Mouse (Mus musculus) forebrain, embryonic 10.5 days (tissue): ENCODE measurements around the gene Ecm2. TPM values are rescaled to one million over a fixed set of nuclear protein-coding genes. Genes with fewer than 3 reads are reported as not detected.

Source experiments
- DNase-seq: peaks from one replicate; pipeline ENCODE4 v3.0.0-alpha.2; 2017; ENCODE audit warnings: low spot score; ENCODE audit errors: extremely low spot score
- H3K27ac ChIP-seq: fragments of 300-500 bp; sonication (generic); 2 replicates; pipeline ENCODE4 v1.5.1; 2016; ENCODE audit warnings: mild to moderate bottlenecking
- H3K27me3 ChIP-seq: fragments of 300-500 bp; sonication (generic); 2 replicates; pipeline ENCODE4 v1.6.1; 2016; ENCODE audit warnings: mild to moderate bottlenecking; ENCODE audit not compliant: poor library complexity, severe bottlenecking
- H3K36me3 ChIP-seq: fragments of 300-500 bp; sonication (generic); replicated peaks from 2 replicates; pipeline ENCODE4 v1.6.1; 2016; ENCODE audit warnings: mild to moderate bottlenecking, moderate library complexity
- H3K4me1 ChIP-seq: fragments of 300-500 bp; sonication (generic); 2 replicates; pipeline ENCODE4 v1.6.1; 2016
- H3K4me3 ChIP-seq: fragments of 300-500 bp; sonication (generic); 2 replicates; pipeline ENCODE4 v1.5.1; 2016; ENCODE audit warnings: mild to moderate bottlenecking, moderate library complexity
- H3K9me3 ChIP-seq: fragments of 300-500 bp; sonication (generic); 2 replicates; pipeline ENCODE4 v1.6.1; 2016; ENCODE audit warnings: mild to moderate bottlenecking, moderate library complexity
- WGBS: fragments of 180-500 bp; shearing (Covaris S2); methylation state at CpG from one replicate; pipeline ENCODE4 v1.1.7; 2016; 5-methylcytosine and 5-hydroxymethylcytosine counted together
- polyA plus RNA-seq: library from polyadenylated mRNA; unstranded; fragments of >200 nt; fragmentation: Nextera tagmentation; extraction: Ambion mirVana; gene quantifications from 2 replicates; pipeline ENCODE4 v1.2.1, GENCODE M21; 2016

Ecm2 gene
- polyA plus RNA-seq, 1 experiment from 2014 or later: 0.63 TPM

DNA sequence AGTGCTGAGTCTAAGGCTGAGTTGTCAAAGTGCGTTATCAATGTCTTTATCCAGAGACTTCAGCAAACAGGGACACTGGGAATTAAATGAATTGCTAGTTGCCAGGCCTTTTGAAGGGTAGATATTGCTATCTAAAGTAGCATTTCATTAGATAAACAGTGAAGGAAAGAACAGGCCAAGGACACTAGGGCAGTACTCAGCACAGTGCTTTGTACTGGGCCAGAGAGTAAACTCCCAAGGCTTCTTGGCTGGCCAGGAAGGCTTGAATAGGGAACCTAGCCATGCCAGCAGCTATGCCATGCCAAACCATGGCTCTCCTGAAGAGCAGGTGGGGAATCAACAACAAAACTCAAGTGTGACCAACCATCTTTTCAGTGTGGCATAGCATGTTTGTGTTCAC, 32.3 kb downstream of the Ecm2 start:
- Histone ChIP-seq H3K36me3 (no peaks in the 10 kb centered on the region), H3K27ac (no peak overlapping the region), H3K27me3 (no peaks in the 10 kb centered on the region), H3K9me3 (no peaks in the 10 kb centered on the region), H3K4me3 (no peak overlapping the region), H3K4me1 (no peaks in the 10 kb centered on the region)
- 92% methylated on average over 1 of the region's 1 CpGs for WGBS
- no peak for DNase-seq

DNA sequence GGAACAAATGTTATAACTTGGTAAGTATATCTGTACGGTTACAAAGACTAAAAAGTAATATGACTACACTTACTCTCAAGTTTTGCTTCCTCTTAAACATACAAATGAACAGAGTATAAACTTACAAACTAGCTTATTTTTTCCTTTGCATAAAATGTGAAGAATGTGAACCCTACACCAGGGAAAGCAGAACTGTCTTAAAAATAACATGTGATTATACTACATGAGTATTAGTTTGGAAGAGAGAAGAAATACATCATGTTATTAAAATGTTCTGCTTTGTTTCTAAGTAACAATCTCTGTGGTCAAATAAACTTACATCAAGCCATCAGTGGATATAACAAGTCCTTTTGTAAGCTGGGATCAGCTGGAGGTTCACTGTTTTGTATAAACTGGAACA, 34.1 kb downstream of the Ecm2 start:
- H3K27me3 ChIP-seq: no peaks in the 10 kb centered on the region
- H3K4me3 ChIP-seq: no peak overlapping the region
- 93% methylated on average over 1 of the region's 1 CpGs for whole genome bisulfite sequencing
- no peak for DNase-seq
- no peaks in the 10 kb centered on the region for H3K9me3 ChIP-seq
- H3K27ac ChIP-seq: no peak overlapping the region
- no peaks in the 10 kb centered on the region for H3K4me1 ChIP-seq
- H3K36me3 ChIP-seq: no peaks in the 10 kb centered on the region

DNA sequence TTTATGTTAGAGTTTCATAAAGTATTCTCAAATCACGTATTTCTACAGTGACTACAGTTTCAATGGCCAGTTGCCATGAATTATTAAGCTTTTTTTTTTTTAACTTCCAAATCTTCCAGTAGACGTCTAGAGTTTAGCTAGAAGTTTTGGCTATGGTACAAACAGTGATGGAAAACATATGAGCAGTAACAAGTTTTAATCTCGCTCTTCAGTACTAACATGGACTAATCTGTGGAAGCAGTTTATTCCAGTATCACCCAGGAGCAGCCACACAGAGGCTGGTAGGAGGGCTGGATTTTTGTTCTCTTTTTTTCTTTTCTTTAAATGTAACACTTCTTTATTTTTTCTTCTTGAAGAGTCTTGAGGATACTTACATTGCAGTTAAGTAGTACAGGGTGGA, 39.7 kb downstream of the Ecm2 start, which contains the start of gene Aspn:
Gene Aspn, plus strand, starts transcription at position 165 of the 400 bp plus-strand sequence.
- Histone ChIP-seq H3K9me3 (no peaks in the 10 kb centered on the region), H3K4me1 (no peaks in the 10 kb centered on the region), H3K27me3 (no peaks in the 10 kb centered on the region), H3K36me3 (no peaks in the 10 kb centered on the region), H3K27ac (no peak within 1 kb of the TSS), H3K4me3 (no peak within 1 kb of the TSS)
- 85% methylated on average over 3 of the region's 3 CpGs for WGBS
- no peak for DNase-seq

DNA sequence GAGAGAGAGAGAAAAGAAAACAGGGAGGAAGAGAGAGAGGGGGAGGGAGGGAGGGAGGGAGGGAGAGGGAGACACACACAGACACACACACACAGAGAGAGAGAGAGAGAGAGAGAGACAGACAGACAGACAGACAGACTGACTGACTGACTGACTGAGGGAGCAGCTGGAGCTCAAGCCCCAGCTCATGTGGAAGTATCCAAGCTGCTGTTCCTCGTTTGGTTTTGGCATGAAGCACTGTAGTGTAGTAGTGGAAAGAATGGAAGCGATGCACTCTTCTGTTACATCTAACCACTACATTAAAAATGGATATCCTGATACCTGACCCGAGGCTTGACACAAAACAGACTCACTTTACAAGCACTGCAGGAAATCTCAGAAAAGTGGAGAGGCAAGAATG, 41.0 kb downstream of the Ecm2 start:
- DNase-seq: no peak
- H3K9me3 ChIP-seq: no peaks in the 10 kb centered on the region
- no peaks in the 10 kb centered on the region for H3K36me3 ChIP-seq
- 73% methylated on average over 3 of the region's 3 CpGs for WGBS
- H3K27ac ChIP-seq: no peak overlapping the region
- H3K4me1 ChIP-seq: no peaks in the 10 kb centered on the region
- no peaks in the 10 kb centered on the region for H3K27me3 ChIP-seq
- H3K4me3 ChIP-seq: no peak overlapping the region

DNA sequence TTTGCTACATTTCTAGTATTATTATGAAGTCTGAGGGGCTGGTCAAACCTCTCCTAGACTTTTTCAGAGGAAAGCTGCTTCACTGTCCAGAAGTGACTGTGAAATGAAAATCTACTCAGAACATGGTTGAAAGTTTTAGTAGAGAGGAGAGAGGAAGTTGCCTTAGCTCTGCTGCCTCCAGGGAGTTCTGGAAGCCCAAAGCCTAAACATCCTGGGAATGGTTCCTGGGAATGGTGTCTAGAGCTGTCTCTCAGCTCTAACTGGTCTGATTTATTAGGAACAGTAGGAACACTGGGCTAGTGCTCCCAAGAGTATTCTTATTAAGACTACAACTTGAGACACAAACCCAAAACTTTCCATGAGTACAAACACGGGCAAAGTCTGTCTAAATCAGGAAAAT, 41.9 kb downstream of the Ecm2 start:
- WGBS: 86% methylated on average over 1 of the region's 1 CpGs

DNA sequence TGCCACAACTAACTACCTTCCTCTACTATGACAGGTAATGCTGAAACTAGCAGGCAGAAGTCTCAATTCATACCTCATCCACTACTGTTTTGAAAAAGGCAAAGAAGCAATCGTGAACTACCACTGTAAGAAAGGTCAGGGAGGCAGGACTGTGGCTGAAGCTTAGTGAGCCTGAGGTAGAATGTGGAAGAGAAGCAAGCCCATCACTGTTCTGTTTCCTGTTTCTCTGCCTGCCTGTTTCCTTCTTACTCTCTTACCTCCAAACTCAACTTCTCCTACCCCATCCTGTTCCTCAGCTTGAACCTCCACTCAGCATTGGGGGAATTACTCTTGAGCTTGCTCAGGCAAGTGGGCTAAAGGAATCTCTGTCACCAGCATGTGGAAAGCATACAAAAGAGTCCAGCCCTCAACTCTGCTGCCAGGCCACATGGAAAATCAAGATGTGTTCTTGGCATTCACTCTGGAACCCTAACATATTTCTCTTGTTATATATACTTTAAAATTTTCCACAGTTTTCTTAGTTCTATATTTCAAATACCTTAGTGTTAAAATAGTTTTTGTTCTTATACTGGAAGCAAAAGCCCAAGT, 43.0 kb downstream of the Ecm2 start:
- no peak for DNase-seq
- Histone ChIP-seq H3K36me3 (no peaks in the 10 kb centered on the region), H3K4me3 (no peak overlapping the region), H3K9me3 (no peaks in the 10 kb centered on the region), H3K4me1 (no peaks in the 10 kb centered on the region), H3K27ac (no peak overlapping the region), H3K27me3 (no peaks in the 10 kb centered on the region)
- WGBS: 76% methylated on average over 1 of the region's 1 CpGs

More for the DNA sequence above, 41.9 kb downstream of the Ecm2 start:
- Histone ChIP-seq H3K36me3 (no peaks in the 10 kb centered on the region), H3K4me3 (no peak overlapping the region), H3K27ac (no peak overlapping the region), H3K4me1 (no peaks in the 10 kb centered on the region), H3K9me3 (no peaks in the 10 kb centered on the region), H3K27me3 (no peaks in the 10 kb centered on the region)
- no peak for DNase-seq

DNA sequence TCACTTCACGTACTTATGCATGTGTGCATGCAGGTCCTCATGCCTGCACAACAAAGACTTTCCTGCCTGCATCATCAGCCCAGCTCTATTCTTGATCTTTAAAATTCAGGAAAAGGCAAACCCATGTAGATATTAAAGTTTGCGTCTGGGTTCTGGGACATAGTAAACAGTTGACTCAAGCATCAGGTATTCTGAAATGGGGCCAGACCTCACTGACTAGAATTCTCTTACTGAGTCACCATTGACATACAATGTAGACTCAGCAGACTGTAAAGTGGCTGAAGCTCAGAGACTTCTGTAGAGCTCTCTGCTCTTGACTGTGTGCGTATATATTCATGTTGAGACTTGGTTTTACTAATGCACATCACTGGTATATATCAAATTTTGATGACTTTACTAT, 45.0 kb downstream of the Ecm2 start:
- H3K27ac ChIP-seq: no peak overlapping the region
- H3K36me3 ChIP-seq: no peaks in the 10 kb centered on the region
- 93% methylated on average over 3 of the region's 3 CpGs for WGBS
- no peak for DNase-seq
- H3K4me1 ChIP-seq: no peaks in the 10 kb centered on the region
- no peaks in the 10 kb centered on the region for H3K27me3 ChIP-seq
- H3K9me3 ChIP-seq: no peaks in the 10 kb centered on the region
- H3K4me3 ChIP-seq: no peak overlapping the region

DNA sequence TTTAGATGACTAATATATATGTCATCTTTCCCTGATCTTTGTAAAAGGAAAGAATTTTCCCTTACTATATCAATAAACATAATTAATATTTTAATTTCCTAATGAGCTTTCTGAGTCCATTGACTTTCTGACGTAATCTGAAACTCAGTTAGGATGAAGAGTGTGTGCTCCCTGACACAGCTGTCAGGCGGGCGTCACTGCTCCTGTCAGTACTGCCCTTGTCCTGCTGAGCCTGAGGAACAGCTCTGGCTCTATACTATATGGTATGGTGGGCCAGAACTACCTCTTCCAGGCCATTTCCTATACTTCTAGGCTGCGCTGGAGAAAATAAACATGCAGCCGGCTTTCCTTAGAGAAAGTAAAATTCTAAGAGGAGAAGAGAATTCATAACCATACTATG, 49.9 kb downstream of the Ecm2 start:
- Histone ChIP-seq H3K4me3 (no peak overlapping the region), H3K27me3 (no peaks in the 10 kb centered on the region), H3K27ac (no peak overlapping the region), H3K9me3 (no peaks in the 10 kb centered on the region), H3K4me1 (no peaks in the 10 kb centered on the region), H3K36me3 (no peaks in the 10 kb centered on the region)
- no peak for DNase-seq
- 83% methylated on average over 5 of the region's 5 CpGs for WGBS

DNA sequence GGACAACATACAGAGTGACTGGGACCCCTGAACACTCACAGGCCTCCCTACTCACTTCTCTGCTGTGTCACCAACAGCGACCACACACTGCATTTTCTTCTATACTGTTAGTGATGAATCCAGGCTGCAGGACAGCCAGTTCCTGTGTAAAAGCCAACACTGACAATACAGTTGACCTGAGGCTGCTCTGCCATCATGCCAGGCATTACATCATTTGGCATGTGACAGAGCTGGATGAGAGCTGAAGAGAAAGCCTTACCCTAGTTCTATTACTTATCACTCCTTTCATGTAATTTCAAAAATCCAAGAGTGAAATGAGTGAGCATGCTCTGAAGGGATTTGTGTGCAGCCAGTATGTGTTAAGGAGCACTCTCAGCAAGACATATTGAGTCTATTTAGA, 51.6 kb downstream of the Ecm2 start:
- Histone ChIP-seq H3K9me3 (no peaks in the 10 kb centered on the region), H3K27me3 (no peaks in the 10 kb centered on the region), H3K27ac (no peak overlapping the region), H3K4me3 (no peak overlapping the region), H3K36me3 (no peaks in the 10 kb centered on the region), H3K4me1 (no peaks in the 10 kb centered on the region)
- no peak for DNase-seq
- 86% methylated on average over 1 of the region's 1 CpGs for WGBS

DNA sequence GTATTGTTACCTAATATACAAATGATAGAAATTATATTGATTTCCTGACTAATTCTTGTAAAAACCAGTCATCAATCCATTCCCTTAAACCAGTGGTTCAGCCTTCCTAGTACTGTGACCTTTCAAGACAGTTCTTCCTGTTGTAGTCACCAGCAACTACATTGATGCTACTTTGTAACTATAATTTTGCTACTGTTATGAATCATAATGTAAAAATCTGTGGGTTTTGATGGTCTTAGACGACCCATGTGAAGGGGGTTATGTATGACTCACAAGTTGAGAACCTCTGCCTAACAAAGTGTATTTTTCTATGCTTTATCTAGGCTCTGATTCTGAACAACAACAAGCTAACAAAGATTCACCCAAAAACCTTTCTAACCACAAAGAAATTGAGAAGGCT, 52.3 kb downstream of the Ecm2 start:
- Histone ChIP-seq H3K4me3 (no peak overlapping the region), H3K4me1 (no peaks in the 10 kb centered on the region), H3K27ac (no peak overlapping the region), H3K9me3 (no peaks in the 10 kb centered on the region), H3K27me3 (no peaks in the 10 kb centered on the region), H3K36me3 (no peaks in the 10 kb centered on the region)
- WGBS: 76% methylated on average over 1 of the region's 1 CpGs
- DNase-seq: no peak

DNA sequence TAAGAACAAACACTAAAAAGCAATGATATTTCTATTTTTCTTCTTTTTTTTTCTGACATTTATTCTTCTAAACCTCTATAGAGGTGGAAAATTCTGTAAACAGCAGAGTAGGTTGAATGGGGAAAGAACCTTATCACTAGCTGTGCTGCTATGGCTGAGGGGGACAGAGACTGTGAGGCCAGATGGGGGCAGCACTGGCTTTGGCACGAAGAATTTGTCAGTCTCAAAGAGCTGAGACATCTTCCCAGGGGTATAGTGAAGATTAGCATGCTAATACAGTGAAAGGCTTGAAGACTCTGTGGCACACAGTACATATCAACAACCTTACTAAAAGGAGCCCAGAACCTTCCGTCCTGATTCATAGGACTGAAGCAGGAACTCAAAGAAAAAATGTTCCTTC, 54.6 kb downstream of the Ecm2 start:
- no peaks in the 10 kb centered on the region for H3K4me1 ChIP-seq

DNA sequence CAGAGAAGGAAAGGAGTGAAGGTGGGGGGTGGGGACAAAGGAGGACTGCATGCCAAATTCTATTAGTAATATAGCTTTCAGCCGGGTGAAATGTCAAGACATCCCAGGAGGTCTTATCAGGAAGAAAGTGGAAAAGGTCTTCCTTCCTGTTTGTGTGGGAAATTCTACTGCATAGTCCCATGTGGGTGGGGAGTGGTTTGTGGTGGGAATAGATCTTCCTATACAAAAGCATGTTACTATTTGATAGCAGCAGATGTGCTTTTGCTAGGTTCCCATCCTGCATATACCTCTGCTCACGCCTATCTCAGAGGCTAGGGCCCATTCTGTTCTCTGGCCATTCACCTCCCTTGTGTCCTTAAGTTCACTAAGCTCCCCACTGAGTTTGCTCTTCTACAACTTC, 56.3 kb downstream of the Ecm2 start:
- no peak overlapping the region for H3K4me3 ChIP-seq
- H3K36me3 ChIP-seq: no peaks in the 10 kb centered on the region
- 71% methylated on average over 2 of the region's 2 CpGs for WGBS
- no peak overlapping the region for H3K27ac ChIP-seq
- no peaks in the 10 kb centered on the region for H3K9me3 ChIP-seq
- H3K27me3 ChIP-seq: no peaks in the 10 kb centered on the region
- no peaks in the 10 kb centered on the region for H3K4me1 ChIP-seq
- no peak for DNase-seq

More for the DNA sequence above, 54.6 kb downstream of the Ecm2 start:
- H3K9me3 ChIP-seq: no peaks in the 10 kb centered on the region
- no peak overlapping the region for H3K4me3 ChIP-seq
- no peak for DNase-seq
- WGBS: 31% methylated on average over 2 of the region's 2 CpGs
- no peaks in the 10 kb centered on the region for H3K27me3 ChIP-seq
- H3K27ac ChIP-seq: no peak overlapping the region
- no peaks in the 10 kb centered on the region for H3K36me3 ChIP-seq

DNA sequence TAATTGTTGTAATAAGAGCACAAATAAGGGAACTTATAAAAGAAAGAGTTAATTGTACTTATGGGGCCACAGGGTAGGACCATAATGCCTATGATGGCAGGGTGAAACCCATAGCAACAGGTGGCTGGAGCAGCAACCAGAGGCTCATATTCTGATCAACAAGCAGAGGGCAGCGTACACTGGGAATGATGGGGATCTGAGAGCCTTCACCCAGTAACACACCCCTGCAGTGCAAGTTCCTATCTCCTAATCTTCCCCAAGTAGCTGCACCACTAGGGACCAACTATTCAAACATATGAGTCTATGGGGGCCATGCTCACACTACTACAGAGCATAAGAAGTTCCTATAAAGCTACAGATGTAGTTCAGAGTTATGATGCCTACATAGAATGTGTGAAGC, 59.7 kb downstream of the Ecm2 start:
- no peaks in the 10 kb centered on the region for H3K36me3 ChIP-seq
- 95% methylated on average over 1 of the region's 1 CpGs for WGBS
- DNase-seq: no peak

DNA sequence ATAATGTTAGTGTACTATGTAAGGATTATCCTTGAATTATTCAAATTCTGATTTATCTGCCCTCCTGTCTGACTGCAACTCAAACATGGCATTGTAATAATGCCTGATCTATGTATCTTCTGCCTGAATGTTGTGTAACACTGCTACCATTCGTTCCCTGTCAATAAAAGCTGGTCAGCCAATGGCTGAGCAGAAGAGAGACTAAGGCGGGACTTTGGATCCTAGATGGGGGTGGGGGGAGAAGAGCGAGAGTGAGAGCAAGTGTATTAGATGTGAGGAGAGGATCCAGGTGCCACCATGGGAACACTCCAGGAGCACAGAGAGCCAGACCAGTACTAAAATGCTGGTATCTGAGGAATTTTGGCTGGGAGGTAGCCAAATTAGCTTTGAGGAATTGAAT, 65.8 kb downstream of the Ecm2 start:
- no peaks in the 10 kb centered on the region for H3K9me3 ChIP-seq
- 72% methylated on average over 3 of the region's 3 CpGs for WGBS
- no peaks in the 10 kb centered on the region for H3K27me3 ChIP-seq
- no peaks in the 10 kb centered on the region for H3K4me1 ChIP-seq
- no peak for DNase-seq
- no peak overlapping the region for H3K4me3 ChIP-seq
- no peaks in the 10 kb centered on the region for H3K36me3 ChIP-seq
- no peak overlapping the region for H3K27ac ChIP-seq

More for the DNA sequence above, 59.7 kb downstream of the Ecm2 start:
- no peak overlapping the region for H3K4me3 ChIP-seq
- H3K4me1 ChIP-seq: no peaks in the 10 kb centered on the region
- no peaks in the 10 kb centered on the region for H3K27me3 ChIP-seq
- no peaks in the 10 kb centered on the region for H3K9me3 ChIP-seq
- no peak overlapping the region for H3K27ac ChIP-seq
